Mouse (Mus musculus) midbrain, embryonic 13.5 days (tissue): Measurements from ENCODE around the gene Atp6v1g1. TPM values are rescaled to one million over a fixed set of nuclear protein-coding genes. Genes with fewer than 3 reads are reported as not detected.
A peak's percentile ranks its signal among the peaks of the same experiment; 100 is the strongest.

Source experiments
- ATAC-seq: fragments of 200-750 bp; cut with Nextera tagmentation; 2 replicates; pipeline ENCODE4 v1.8.0; 2017; ENCODE audit warnings: mild to moderate bottlenecking, moderate TSS enrichment, moderate library complexity
- H3K27ac ChIP-seq: fragments of 300-500 bp; sonication (generic); 2 replicates; pipeline ENCODE4 v1.5.1; 2015; ENCODE audit warnings: inconsistent platforms, mild to moderate bottlenecking, moderate library complexity
- H3K27me3 ChIP-seq: fragments of 300-500 bp; sonication (generic); 2 replicates; pipeline ENCODE4 v1.6.1; 2015; ENCODE audit warnings: mild to moderate bottlenecking, inconsistent platforms
- H3K36me3 ChIP-seq: fragments of 300-500 bp; sonication (generic); 2 replicates; pipeline ENCODE4 v1.6.1; 2015; ENCODE audit warnings: mild to moderate bottlenecking, inconsistent platforms
- H3K4me1 ChIP-seq: fragments of 300-500 bp; sonication (generic); replicated peaks from 2 replicates; pipeline ENCODE4 v1.6.1; 2015; ENCODE audit warnings: inconsistent platforms
- H3K4me2 ChIP-seq: fragments of 300-500 bp; sonication (generic); replicated peaks from 2 replicates; pipeline ENCODE4 v1.6.1; 2015; ENCODE audit warnings: moderate library complexity, mild to moderate bottlenecking, inconsistent platforms
- H3K4me3 ChIP-seq: fragments of 300-500 bp; sonication (generic); replicated peaks from 2 replicates; pipeline ENCODE4 v1.5.1; 2015; ENCODE audit warnings: mild to moderate bottlenecking, inconsistent platforms
- H3K9ac ChIP-seq: fragments of 300-500 bp; sonication (generic); replicated peaks from 2 replicates; pipeline ENCODE4 v1.6.1; 2015; ENCODE audit warnings: mild to moderate bottlenecking, inconsistent platforms
- H3K9me3 ChIP-seq: fragments of 300-500 bp; sonication (generic); 2 replicates; pipeline ENCODE4 v1.6.1; 2016; ENCODE audit warnings: mild to moderate bottlenecking, inconsistent platforms
- WGBS: fragments of 180-500 bp; shearing (Covaris S2); methylation state at CpG from one replicate; pipeline ENCODE4 v1.1.7; 2015; 5-methylcytosine and 5-hydroxymethylcytosine counted together
- polyA plus RNA-seq: library from polyadenylated mRNA; unstranded; fragments of >200 nt; fragmentation: Nextera tagmentation; extraction: Ambion mirVana; gene quantifications from 2 replicates; pipeline ENCODE4 v1.2.1, GENCODE M21; 2015

The Atp6v1g1 gene
- polyA plus RNA-seq, 1 experiment from 2014 or later: 461 TPM

DNA sequence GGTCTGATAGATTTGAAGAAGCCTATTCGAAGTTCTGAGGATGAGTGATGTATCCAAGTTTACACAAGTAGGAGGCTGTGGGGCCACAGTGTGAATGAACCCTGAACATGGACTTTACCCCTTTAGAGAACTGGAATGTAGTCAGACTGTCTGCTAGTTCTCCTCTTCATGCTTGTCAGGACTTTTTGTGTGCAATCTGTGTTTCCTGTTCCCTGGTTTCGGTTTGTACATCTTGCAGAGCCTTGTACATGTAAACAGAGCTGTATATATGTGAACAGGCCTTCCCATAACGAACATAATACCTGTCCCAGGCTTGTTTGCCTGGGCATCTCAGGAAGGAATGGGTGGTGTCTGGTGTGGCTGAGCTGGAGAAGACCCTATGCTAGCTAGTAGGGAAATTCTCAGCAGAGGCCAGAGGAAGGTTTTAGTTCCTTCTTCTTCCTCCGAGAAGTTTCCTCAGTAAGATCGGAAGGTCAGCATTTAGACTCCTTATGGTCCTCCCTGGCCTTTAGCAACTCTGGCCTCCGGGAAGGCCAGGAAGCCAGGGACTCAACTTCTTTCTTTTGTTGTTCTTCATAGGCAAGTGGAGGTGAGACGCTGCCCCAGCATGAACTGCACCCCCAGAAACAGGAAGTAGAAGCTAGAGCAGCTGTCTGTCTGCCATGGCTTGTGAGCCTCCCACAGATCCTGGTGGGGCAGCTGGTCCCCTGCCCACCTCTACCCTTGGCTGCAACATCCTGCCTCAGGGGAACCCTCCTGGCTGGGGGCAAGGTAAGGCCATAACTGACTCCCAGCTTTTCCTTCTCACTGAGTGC lies 17.5 kb downstream of the Atp6v1g1 start:
- WGBS: 87% methylated on average over 7 of the region's 7 CpGs

DNA sequence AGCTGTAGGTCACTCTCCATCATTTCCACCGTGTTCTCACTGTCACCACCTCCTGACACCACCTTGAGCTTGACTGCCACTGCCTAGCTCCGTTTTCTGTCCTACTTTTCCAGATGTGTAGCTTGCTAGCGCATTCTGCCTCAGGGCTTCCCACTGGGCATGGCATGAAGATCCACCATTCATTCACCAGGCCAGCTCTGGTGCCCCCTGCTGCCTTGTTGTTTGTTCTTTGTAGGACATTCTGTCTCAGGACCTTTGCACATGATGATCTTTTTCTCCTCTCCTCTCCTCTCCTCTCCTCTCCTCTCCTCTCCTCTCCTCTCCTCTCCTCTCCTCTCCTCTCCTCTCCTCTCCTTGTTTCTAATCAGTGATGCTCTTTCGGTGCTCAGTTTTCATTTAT lies 18.2 kb downstream of the Atp6v1g1 start:
- Histone ChIP-seq H3K27ac (no peak overlapping the region), H3K27me3 (0 out of 2 replicates have a peak, but pooled peaks cover 6% of the 10 kb centered on the region), H3K4me3 (no peak overlapping the region), H3K9me3 (no peaks in the 10 kb centered on the region), H3K4me1 (peaks cover 18% of the 10 kb centered on the region), H3K4me2 (no peak overlapping the region), H3K9ac (no peak overlapping the region), H3K36me3 (no peaks in the 10 kb centered on the region)
- ATAC-seq: no peak
- 84% methylated on average over 4 of the region's 4 CpGs for WGBS

More for the DNA sequence above, 17.5 kb downstream of the Atp6v1g1 start:
- Histone ChIP-seq H3K36me3 (no peaks in the 10 kb centered on the region), H3K27ac (no peak overlapping the region), H3K9me3 (no peaks in the 10 kb centered on the region), H3K4me2 (no peak overlapping the region), H3K4me3 (no peak overlapping the region), H3K9ac (no peak overlapping the region), H3K27me3 (0 out of 2 replicates have a peak, but pooled peaks cover 9% of the 10 kb centered on the region), H3K4me1 (peaks cover 25% of the 10 kb centered on the region)
- no peak for ATAC-seq

DNA sequence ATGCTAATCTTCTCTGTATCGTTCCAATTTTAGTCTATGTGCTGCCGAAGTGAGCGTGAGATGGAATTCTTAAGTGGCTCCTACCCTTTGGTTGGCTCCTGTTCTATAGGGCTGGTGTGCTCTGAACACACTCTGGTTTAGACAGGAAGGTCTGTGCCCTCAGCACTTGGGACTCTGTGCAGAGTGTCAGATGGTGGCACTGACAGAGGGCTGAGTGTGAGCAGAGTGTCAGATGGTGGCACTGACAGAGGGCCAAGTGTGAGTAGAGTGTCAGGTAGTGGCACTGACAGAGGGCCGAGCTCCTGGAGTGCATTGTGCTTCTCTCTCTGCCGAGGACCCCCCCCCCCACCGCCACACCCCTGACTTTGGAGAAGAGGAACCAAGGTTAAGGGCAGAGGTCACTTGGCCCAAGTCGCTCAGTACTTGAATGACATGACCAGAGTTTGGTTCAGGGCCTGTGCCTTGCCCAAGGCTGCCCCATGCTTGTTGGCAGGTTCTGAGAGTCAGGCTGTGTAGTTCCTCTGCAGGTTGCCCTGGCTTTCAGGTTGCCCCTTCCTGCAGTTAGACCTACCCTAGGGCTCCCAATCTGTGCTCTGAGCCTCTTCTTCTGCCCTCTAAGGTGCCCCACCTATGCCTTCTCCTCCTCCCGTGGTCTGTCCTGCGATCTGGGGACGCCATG lies 23.3 kb downstream of the Atp6v1g1 start:
- 90% methylated on average over 10 of the region's 10 CpGs for WGBS
- Histone ChIP-seq H3K9me3 (no peaks in the 10 kb centered on the region), H3K4me3 (no peak overlapping the region), H3K36me3 (no peaks in the 10 kb centered on the region), H3K9ac (no peak overlapping the region), H3K4me2 (no peak overlapping the region), H3K27me3 (no peaks in the 10 kb centered on the region), H3K4me1 (peaks cover 13% of the 10 kb centered on the region), H3K27ac (no peak overlapping the region)
- no peak for ATAC-seq

DNA sequence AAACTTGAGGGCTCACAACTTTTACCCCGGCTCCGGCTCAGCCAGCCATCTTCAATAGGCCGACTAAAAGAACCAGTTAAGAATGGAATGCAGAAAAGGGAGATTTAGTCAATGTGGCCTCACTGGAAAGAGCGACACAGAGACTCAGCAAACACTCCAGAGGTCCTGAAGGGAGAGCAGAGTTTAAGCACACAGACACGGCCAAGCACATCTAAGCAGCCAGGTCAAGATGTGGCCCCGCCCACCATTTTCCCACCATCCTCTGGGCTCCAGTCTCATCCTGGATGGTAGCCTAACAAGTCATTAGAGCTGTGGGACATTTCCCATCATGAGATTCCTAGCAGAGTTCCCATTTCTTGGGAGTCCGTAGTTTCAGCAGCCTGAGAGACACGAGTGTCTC lies 24.8 kb downstream of the Atp6v1g1 start:
- Histone ChIP-seq H3K36me3 (no peaks in the 10 kb centered on the region), H3K4me2 (no peak overlapping the region), H3K9ac (no peak overlapping the region), H3K9me3 (no peaks in the 10 kb centered on the region), H3K4me1 (peaks cover 13% of the 10 kb centered on the region), H3K27ac (no peak overlapping the region), H3K27me3 (no peaks in the 10 kb centered on the region), H3K4me3 (no peak overlapping the region)
- 81% methylated on average over 8 of the region's 8 CpGs for WGBS
- no peak for ATAC-seq

DNA sequence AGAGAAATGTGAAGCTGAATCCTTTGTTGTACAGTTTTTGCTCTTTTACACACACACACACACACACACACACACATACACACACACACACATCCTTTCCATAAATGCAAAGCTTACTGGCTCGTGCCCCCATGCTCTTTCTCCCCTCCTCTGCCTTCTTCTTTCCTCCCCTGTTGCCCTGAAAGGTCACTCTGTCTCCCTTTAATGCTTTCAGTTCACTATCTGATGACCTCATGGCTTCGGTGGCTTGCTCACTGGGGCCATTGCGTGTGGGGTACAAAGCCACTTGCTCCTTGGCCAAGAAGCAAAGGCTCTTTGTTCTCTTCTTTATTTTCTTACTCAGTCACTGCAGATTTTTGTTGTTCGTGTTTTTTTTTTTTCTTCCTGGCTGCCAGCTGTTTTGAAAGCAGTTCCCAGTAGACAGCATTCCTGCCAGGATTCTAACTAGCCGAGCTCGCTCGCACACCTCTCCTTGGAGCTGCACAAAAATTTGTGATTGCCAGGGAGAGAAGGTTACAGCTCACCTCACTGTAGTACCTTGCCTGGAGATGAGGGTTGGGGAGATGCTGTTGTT lies 25.7 kb downstream of the Atp6v1g1 start:
- Histone ChIP-seq H3K4me3 (no peak overlapping the region), H3K4me1 (peaks cover 13% of the 10 kb centered on the region), H3K27me3 (no peaks in the 10 kb centered on the region), H3K27ac (peak overlapping the region; percentile 7; the same call in 1 of the 2 replicates), H3K36me3 (no peaks in the 10 kb centered on the region), H3K4me2 (no peak overlapping the region), H3K9me3 (no peaks in the 10 kb centered on the region), H3K9ac (0 out of 2 replicates have a peak overlapping the region, but pooled peaks have one; percentile 10)
- 0 out of 2 replicates have a peak, but pooled peaks have one; percentile 18 for ATAC-seq
- WGBS: 20% methylated on average over 7 of the region's 7 CpGs

DNA sequence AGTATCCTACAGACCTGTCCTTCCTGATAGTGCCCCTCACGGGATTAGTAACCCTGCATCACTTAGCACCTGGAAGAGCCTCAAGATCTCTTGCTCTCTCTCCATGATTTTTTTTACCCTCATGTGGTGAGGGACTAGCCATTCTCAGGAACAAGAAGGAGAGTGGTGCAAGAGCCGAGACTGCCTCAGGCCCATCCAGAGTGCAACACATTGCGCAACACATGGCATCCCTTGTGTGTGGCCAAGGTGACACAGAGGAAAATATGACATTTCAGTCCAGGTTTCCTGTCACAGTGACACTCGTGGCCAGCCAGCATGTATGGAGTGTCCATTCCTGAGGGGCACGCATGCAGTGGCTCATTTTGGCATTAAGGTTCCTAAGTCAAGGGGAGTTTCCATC lies 28.0 kb downstream of the Atp6v1g1 start:
- H3K9ac ChIP-seq: no peak overlapping the region
- H3K27ac ChIP-seq: no peak overlapping the region
- ATAC-seq: no peak
- H3K27me3 ChIP-seq: no peaks in the 10 kb centered on the region
- H3K4me3 ChIP-seq: no peak overlapping the region
- no peaks in the 10 kb centered on the region for H3K9me3 ChIP-seq
- no peak overlapping the region for H3K4me2 ChIP-seq
- WGBS: 95% methylated on average over 5 of the region's 5 CpGs
- peaks cover 13% of the 10 kb centered on the region for H3K4me1 ChIP-seq
- no peaks in the 10 kb centered on the region for H3K36me3 ChIP-seq

DNA sequence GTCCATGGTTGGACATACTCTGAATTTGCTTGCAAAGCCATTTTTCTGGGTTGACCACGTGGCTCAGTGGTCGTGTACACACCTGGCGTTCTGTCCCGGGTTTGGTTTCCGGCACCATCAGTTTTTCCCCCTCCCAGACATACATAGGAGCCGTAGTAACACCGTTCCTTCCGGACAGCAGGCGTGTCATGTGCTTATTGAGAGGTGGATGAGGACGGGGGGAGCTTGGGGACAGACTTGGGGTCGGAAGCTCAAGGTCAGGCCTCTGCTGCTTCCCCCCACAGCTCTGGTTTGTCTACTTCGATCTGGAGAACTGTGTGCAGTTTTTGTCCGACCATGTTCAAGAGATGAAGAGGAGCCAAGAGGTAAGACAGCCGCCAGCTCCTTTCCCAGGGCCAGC lies 35.1 kb downstream of the Atp6v1g1 start:
- Histone ChIP-seq H3K27me3 (no peaks in the 10 kb centered on the region), H3K27ac (peak overlapping the region; percentile 45; the same call in 1 of the 2 replicates), H3K4me2 (no peak overlapping the region), H3K4me1 (peaks cover 9% of the 10 kb centered on the region), H3K9ac (0 out of 2 replicates have a peak overlapping the region, but pooled peaks have one; percentile 4), H3K9me3 (no peaks in the 10 kb centered on the region), H3K4me3 (no peak overlapping the region), H3K36me3 (no peaks in the 10 kb centered on the region)
- WGBS: 70% methylated on average over 14 of the region's 14 CpGs
- peak; percentile 41 for ATAC-seq

DNA sequence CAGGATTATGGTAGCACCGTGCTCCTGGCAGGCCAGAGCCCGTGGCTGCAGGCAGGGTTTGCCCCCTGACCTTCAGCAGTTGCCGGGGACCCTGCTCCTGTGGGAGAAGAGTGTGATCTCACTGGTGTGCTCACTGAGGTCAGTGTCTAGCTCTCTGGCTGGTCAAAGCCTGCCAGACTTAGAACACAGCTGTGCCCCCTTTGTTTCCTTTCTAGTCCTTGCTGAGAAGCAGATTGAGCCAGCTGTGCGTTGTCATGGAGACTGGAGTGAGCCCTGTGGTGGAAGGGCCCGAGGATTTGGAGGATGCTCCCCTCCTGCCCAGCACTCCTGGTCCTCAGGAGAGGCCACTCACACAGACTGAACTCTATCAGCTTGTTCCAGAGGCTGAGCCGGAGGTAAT lies 35.5 kb downstream of the Atp6v1g1 start:
- WGBS: 12% methylated on average over 6 of the region's 6 CpGs
- H3K4me3 ChIP-seq: no peak overlapping the region
- H3K27ac ChIP-seq: peak overlapping the region; percentile 45; the same call in 1 of the 2 replicates
- H3K27me3 ChIP-seq: no peaks in the 10 kb centered on the region
- no peaks in the 10 kb centered on the region for H3K9me3 ChIP-seq
- H3K36me3 ChIP-seq: no peaks in the 10 kb centered on the region
- H3K4me2 ChIP-seq: no peak overlapping the region
- peaks cover 9% of the 10 kb centered on the region for H3K4me1 ChIP-seq
- 0 out of 2 replicates have a peak overlapping the region, but pooled peaks have one; percentile 4 for H3K9ac ChIP-seq
- peak; percentile 88 for ATAC-seq

DNA sequence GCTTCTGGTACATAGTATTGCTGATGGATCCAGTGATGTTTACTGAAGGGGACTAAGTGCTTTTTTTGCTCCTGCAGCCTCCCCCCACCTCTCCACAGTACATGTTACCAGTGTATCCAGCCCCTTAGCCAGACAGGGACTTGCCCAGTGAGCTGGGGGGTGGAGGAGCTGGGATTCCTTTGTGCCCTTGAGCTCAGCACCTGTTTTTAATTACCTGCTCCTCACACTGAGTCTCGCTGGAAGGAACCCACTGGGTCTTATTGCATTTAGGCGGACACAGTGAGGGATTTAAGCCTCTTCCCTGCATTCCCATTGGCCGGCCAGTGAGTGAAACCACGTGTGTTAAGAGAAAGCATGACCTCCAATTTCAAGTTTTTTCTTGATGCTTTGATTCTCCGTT lies 38.0 kb downstream of the Atp6v1g1 start:
- Histone ChIP-seq H3K36me3 (no peaks in the 10 kb centered on the region), H3K9ac (no peak overlapping the region), H3K27ac (no peak overlapping the region), H3K4me3 (no peak overlapping the region), H3K4me2 (no peak overlapping the region), H3K27me3 (no peaks in the 10 kb centered on the region), H3K4me1 (peaks cover 9% of the 10 kb centered on the region), H3K9me3 (no peaks in the 10 kb centered on the region)
- ATAC-seq: no peak
- 68% methylated on average over 5 of the region's 5 CpGs for WGBS

DNA sequence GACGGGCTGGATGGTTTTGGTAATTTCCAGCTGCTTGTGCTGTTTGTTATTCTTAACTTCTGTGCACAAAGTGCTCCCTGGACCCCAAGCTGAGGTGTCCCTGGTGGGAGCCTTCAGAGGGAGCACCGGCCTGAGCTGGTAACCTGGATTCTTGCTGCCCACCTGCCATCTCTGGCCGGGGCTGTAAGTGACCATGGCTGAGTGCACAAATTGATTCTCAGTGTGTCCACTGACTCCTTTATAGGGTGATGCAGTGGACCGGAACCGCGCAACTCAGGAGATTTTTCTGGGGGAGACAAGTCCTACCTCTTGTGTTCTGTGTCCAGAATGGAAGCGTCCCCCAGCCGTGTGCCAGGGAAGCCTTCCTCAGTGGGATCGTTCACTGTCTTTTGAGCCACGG lies 40.6 kb downstream of the Atp6v1g1 start:
- Histone ChIP-seq H3K4me1 (peaks cover 2% of the 10 kb centered on the region), H3K4me2 (no peak overlapping the region), H3K4me3 (no peak overlapping the region), H3K27ac (no peak overlapping the region), H3K9ac (no peak overlapping the region), H3K36me3 (no peaks in the 10 kb centered on the region), H3K27me3 (no peaks in the 10 kb centered on the region), H3K9me3 (no peaks in the 10 kb centered on the region)
- ATAC-seq: no peak
- 78% methylated on average over 10 of the region's 10 CpGs for WGBS

DNA sequence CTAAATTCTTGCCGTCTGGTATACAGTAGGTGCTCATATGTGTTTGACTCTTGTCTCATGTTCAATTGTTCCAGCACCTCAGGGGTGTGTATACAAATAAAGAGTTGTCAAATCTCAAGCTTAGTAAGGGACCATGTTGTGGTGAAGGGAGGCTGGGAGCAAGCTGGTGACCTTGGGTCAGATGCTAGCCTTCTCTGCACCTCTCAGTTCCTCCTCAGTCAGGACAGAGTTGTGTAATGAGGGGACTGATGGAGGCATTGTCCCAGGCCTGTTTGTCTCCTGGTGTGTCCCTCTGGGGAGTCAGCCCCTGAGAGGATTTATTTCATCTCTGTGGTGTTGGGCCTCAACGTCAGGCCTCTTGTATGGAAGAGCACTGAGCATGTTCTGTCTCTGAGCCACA lies 41.7 kb downstream of the Atp6v1g1 start:
- H3K27me3 ChIP-seq: no peaks in the 10 kb centered on the region
- WGBS: 72% methylated on average over 2 of the region's 2 CpGs
- H3K4me1 ChIP-seq: 0 out of 2 replicates have a peak, but pooled peaks cover 2% of the 10 kb centered on the region
- no peak overlapping the region for H3K27ac ChIP-seq
- ATAC-seq: no peak
- H3K9ac ChIP-seq: no peak overlapping the region
- no peak overlapping the region for H3K4me3 ChIP-seq
- H3K9me3 ChIP-seq: no peaks in the 10 kb centered on the region
- no peak overlapping the region for H3K4me2 ChIP-seq
- H3K36me3 ChIP-seq: no peaks in the 10 kb centered on the region

DNA sequence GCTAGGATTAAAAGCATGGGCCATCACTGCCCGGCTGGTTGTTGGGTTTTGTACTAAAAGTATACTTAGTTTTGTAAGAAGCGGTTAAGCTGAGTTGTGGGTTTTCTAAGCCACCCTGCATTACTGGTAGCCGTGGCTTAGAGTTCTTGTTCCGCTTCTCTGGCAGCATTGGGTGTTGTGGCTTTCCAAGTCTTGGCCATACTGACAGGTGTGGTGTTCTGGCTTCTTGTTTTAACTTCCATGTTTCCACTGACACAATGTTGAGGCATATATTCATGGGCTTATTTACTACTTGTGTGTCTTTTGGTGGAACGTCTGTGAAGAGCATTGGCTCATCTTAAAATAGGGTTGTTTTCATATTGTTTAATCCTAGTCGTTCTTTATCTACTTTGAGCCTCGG lies 45.4 kb downstream of the Atp6v1g1 start:
- Histone ChIP-seq H3K4me2 (no peak overlapping the region), H3K27me3 (no peaks in the 10 kb centered on the region), H3K9me3 (no peaks in the 10 kb centered on the region), H3K9ac (no peak overlapping the region), H3K4me1 (0 out of 2 replicates have a peak, but pooled peaks cover 4% of the 10 kb centered on the region), H3K36me3 (no peaks in the 10 kb centered on the region), H3K4me3 (no peak overlapping the region), H3K27ac (no peak overlapping the region)
- 89% methylated on average over 7 of the region's 7 CpGs for WGBS
- no peak for ATAC-seq
